Mouse (Mus musculus) neural tube, embryonic 11.5 days (tissue): Measurements from ENCODE around the gene Paip2b. TPM values are rescaled to one million over a fixed set of nuclear protein-coding genes. Genes with fewer than 3 reads are reported as not detected.

ENCODE experiments used
- ATAC-seq: fragments of 200-750 bp; cut with Nextera tagmentation; 2 replicates; pipeline ENCODE4 v1.8.0; 2017; ENCODE audit warnings: moderate number of reproducible peaks, mild to moderate bottlenecking, moderate TSS enrichment, moderate library complexity; ENCODE audit not compliant: insufficient read depth, low FRiP score, low TSS enrichment
- DNase-seq: peaks from one replicate; pipeline ENCODE4 v3.0.0-alpha.2; 2015; ENCODE audit warnings: low spot score
- H3K27ac ChIP-seq: fragments of 300-500 bp; sonication (generic); 2 replicates; pipeline ENCODE4 v1.5.1; 2014; ENCODE audit warnings: low read depth, mild to moderate bottlenecking, low read length
- H3K27me3 ChIP-seq: fragments of 300-500 bp; sonication (generic); 2 replicates; pipeline ENCODE4 v1.6.1; 2014; ENCODE audit warnings: mild to moderate bottlenecking, low read length, mixed read lengths; ENCODE audit not compliant: control insufficient read depth, insufficient read depth
- H3K36me3 ChIP-seq: fragments of 300-500 bp; sonication (generic); 2 replicates; pipeline ENCODE4 v1.6.1; 2014; ENCODE audit warnings: mild to moderate bottlenecking, low read length, moderate library complexity, mixed read lengths; ENCODE audit not compliant: control insufficient read depth, insufficient read depth
- H3K4me1 ChIP-seq: fragments of 300-500 bp; sonication (generic); 2 replicates; pipeline ENCODE4 v1.6.1; 2014; ENCODE audit warnings: low read length, mixed read lengths; ENCODE audit not compliant: control insufficient read depth, insufficient read depth
- H3K4me2 ChIP-seq: fragments of 300-500 bp; sonication (generic); 2 replicates; pipeline ENCODE4 v1.6.1; 2014; ENCODE audit warnings: low read depth, mild to moderate bottlenecking, moderate library complexity
- H3K4me3 ChIP-seq: fragments of 300-500 bp; sonication (generic); 2 replicates; pipeline ENCODE4 v1.5.1; 2014; ENCODE audit warnings: low read depth, low read length
- H3K9ac ChIP-seq: fragments of 300-500 bp; sonication (generic); 2 replicates; pipeline ENCODE4 v1.6.1; 2014; ENCODE audit warnings: mild to moderate bottlenecking, low read length
- H3K9me3 ChIP-seq: fragments of 300-500 bp; sonication (generic); 2 replicates; pipeline ENCODE4 v1.6.1; 2016; ENCODE audit warnings: low read length; ENCODE audit not compliant: control insufficient read depth
- WGBS: fragments of 180-500 bp; shearing (Covaris S2); extraction: QIAGEN DNeasy Blood & Tissue Kit; methylation state at CpG from one replicate; pipeline ENCODE4 v1.1.7; 2014; 5-methylcytosine and 5-hydroxymethylcytosine counted together
- polyA plus RNA-seq: library from polyadenylated mRNA; unstranded; fragments of >200 nt; fragmentation: Nextera tagmentation; extraction: Ambion mirVana; gene quantifications from 2 replicates; pipeline ENCODE4 v1.2.1, GENCODE M21; 2014

The Paip2b gene
- polyA plus RNA-seq, 1 experiment from 2014 or later = 19.1 TPM

DNA sequence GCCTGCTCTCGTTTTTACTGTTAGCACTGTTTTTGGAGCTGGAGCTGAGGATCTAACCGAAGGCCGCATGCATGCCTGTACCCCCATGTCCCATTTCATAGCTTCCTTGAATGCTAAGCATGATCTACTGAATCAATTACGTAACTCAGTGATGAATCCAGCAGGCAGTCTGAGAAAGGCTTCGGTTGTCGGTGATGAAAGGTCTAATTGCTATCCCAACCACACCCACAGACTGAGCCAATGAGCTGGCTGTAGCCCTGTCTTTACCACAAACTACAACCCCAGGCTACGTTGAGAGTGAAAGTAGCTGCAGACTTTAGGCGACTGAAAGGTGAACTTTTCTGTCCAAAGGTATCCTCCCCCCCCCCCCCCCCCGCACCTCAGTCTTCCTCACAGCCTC is 57.4 kb downstream of the Paip2b start:
- no peak for ATAC-seq
- H3K9ac ChIP-seq = no peak overlapping the region

GRCm38 (mm10) chr6:83768485-83768884 is 63.1 kb downstream of the Paip2b start:
- Histone ChIP-seq H3K4me2 (no peak overlapping the region), H3K27ac (no peak overlapping the region), H3K4me1 (no peaks in the 10 kb centered on the region), H3K4me3 (no peak overlapping the region), H3K9ac (no peak overlapping the region), H3K36me3 (peaks cover 2% of the 10 kb centered on the region; the same call in 1 of the 2 replicates), H3K9me3 (no peaks in the 10 kb centered on the region), H3K27me3 (peaks cover 3% of the 10 kb centered on the region)
- ATAC-seq (no peak), DNase-seq (no peak)
- WGBS = 89% methylated on average over 5 of the region's 5 CpGs

More for the DNA sequence above, 57.4 kb downstream of the Paip2b start:
- DNase-seq = no peak
- Histone ChIP-seq H3K4me2 (peak overlapping the region; percentile 81; the same call in 1 of the 2 replicates), H3K27me3 (no peaks in the 10 kb centered on the region), H3K36me3 (peaks cover 2% of the 10 kb centered on the region; the same call in 1 of the 2 replicates), H3K27ac (no peak overlapping the region), H3K4me1 (peaks cover 11% of the 10 kb centered on the region), H3K9me3 (no peaks in the 10 kb centered on the region), H3K4me3 (no peak overlapping the region; the same call in 1 of the 2 replicates)
- 59% methylated on average over 8 of the region's 9 CpGs for WGBS

- ATAC-seq = no peak
- Histone ChIP-seq H3K9me3 (no peaks in the 10 kb centered on the region), H3K4me2 (no peak overlapping the region), H3K4me1 (peaks cover 6% of the 10 kb centered on the region), H3K27ac (no peak overlapping the region), H3K27me3 (peaks cover 18% of the 10 kb centered on the region), H3K9ac (no peak overlapping the region), H3K36me3 (peaks cover 2% of the 10 kb centered on the region; the same call in 1 of the 2 replicates), H3K4me3 (no peak overlapping the region)
- no peak for DNase-seq
- WGBS = 92% methylated on average over 3 of the region's 3 CpGs
Observed at GRCm38 (mm10) chr6:83766982-83767381, 64.6 kb downstream of the Paip2b start.

DNA sequence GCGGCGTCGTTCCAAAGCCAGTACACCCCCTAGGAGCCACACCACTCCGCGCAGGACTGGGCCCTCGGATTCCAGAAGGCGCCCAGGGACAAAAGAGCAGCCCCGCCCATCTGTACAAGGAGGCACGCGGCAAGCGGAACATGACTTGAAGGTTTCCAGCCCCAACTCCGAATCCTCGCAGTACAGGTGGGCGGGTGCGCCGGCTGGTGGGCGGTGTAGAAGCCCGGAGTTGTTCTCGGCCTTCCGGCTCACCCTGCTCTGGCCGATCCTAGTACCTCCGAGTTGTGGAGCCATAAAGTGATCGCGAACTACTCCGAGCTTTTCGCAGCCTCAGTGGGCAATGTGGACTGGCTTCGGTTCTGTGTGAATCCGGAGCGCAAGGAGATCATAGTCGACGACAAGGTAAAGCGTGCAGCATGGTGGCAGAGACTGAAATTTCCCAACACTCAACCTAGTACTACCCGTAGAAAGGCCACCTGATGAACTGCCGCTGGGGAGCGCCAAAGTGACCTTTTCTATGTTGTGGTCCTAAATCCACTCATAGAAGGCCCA is 68.6 kb downstream of the Paip2b start:
- WGBS = under 1% methylated on average over 35 of the region's 35 CpGs
- H3K4me1 ChIP-seq = peaks cover 6% of the 10 kb centered on the region
- H3K9me3 ChIP-seq = no peaks in the 10 kb centered on the region
- peaks cover 41% of the 10 kb centered on the region for H3K27me3 ChIP-seq
- peak overlapping the region; percentile 44 for H3K4me2 ChIP-seq
- ATAC-seq = no peak; the same call in 1 of the 2 replicates
- no peak overlapping the region for H3K27ac ChIP-seq
- H3K4me3 ChIP-seq = peak overlapping the region; percentile 15
- no peak overlapping the region for H3K9ac ChIP-seq
- H3K36me3 ChIP-seq = no peaks in the 10 kb centered on the region
- DNase-seq = peak; percentile 32

DNA sequence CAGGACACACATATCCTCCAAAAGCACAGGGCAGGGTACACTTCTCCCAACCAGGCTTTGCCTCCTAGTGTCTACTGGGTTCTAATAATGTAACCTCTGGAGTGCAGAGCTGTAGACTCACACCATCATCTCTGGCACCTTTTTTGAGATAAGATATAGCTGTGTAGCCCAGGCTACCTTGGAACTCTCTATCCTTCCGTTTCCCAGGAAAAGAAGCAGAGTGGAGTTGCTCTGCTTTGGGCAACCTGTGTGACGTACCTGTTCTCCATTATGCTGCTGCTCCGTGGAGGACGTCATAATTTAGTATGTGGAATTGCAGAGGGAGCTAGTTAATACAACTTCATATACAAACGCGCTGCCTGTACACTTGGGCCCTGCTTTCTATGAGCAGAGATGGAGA is 69.2 kb downstream of the Paip2b start, which contains the start of gene Ankrd53:
Ankrd53 (plus strand) TSS at position 301 of the 400 bp plus-strand sequence.
- no peak within 1 kb of the TSS for H3K27ac ChIP-seq
- no peak for DNase-seq
- peak within 1 kb of the TSS; percentile 15 for H3K4me3 ChIP-seq
- H3K36me3 ChIP-seq = no peaks in the 10 kb centered on the region
- 17% methylated on average over 6 of the region's 6 CpGs for WGBS
- H3K4me1 ChIP-seq = peaks cover 6% of the 10 kb centered on the region
- no peak within 1 kb of the TSS for H3K9ac ChIP-seq
- peaks cover 47% of the 10 kb centered on the region for H3K27me3 ChIP-seq
- H3K9me3 ChIP-seq = no peaks in the 10 kb centered on the region
- no peak for ATAC-seq
- peak within 1 kb of the TSS; percentile 44 for H3K4me2 ChIP-seq

DNA sequence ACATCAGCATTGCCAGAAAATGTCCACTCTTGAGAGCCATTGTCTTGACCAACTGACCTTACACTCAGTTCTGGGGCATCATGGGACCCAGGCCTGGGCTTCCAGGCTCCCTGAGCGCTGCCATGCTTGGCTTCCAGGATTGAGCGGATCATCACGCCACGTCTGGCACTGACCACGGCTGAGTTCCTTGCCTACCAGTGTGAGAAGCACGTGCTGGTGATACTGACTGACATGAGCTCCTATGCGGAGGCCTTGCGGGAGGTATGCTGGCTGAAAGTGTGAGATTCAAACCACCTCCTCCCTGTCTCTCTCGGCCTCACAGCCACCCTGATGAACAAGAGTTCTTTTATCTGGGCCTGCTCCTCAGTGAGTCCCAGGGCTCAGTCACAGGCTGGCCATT is 75.5 kb downstream of the Paip2b start:
- H3K4me1 ChIP-seq = no peaks in the 10 kb centered on the region
- H3K27me3 ChIP-seq = peaks cover 36% of the 10 kb centered on the region
- ATAC-seq = no peak
- H3K27ac ChIP-seq = no peak overlapping the region
- H3K4me3 ChIP-seq = no peak overlapping the region
- no peak overlapping the region for H3K4me2 ChIP-seq
- no peak for DNase-seq
- H3K36me3 ChIP-seq = no peaks in the 10 kb centered on the region
- H3K9me3 ChIP-seq = no peaks in the 10 kb centered on the region
- H3K9ac ChIP-seq = no peak overlapping the region
- WGBS = 66% methylated on average over 9 of the region's 9 CpGs

Other genes starting within 250 kb of the Paip2b start
- not detected in 2 replicates for gene Clec4f, start 175.6 kb downstream of the Paip2b start, polyA plus RNA-seq
- gene Cd207, start 153.9 kb downstream of the Paip2b start, polyA plus RNA-seq = not detected in 2 replicates
- not detected in 2 replicates for gene Vax2, start 120.5 kb downstream of the Paip2b start, polyA plus RNA-seq
- not detected in 2 replicates for gene Atp6v1b1, start 88.8 kb downstream of the Paip2b start, polyA plus RNA-seq
- gene Ankrd53, start 69.1 kb downstream of the Paip2b start, polyA plus RNA-seq = 0.26 TPM in 1 of 2 replicates, not detected in the other
- 56.7 and 57.7 TPM in 2 replicates for gene Tex261, start 55.9 kb downstream of the Paip2b start, polyA plus RNA-seq
- gene Nagk, start 36.8 kb downstream of the Paip2b start, polyA plus RNA-seq = 36.1 and 36.4 TPM in 2 replicates
- 98.1 and 102 TPM in 2 replicates for gene Zfp638, start 35.4 kb upstream of the Paip2b start, polyA plus RNA-seq
- 6.3 and 6.7 TPM in 2 replicates for gene Dysf, start 176.8 kb upstream of the Paip2b start, polyA plus RNA-seq